ENCODE assay signal across 22 mouse cellular contexts in the genomic region with DNA sequence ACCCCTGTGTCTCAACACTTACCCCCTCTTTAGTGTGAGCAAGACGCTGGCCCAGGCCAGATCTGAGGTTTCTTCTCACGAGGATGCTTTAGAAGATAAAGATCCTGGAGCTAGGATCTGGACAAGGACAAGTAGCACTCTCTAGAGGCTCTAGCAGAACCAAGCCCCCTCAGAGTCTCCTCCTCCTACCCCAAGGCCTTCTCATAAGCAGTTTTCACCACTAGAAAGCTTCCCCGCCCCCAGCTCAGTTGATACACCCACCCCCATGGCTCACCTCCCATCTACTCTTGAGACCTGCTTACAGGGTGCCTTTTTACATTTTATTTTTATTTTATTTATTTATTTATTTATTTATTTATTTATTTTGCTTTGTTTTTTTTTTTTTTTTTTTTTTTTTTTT. TPM values are rescaled to one million over a fixed set of nuclear protein-coding genes. Genes with fewer than 3 reads are reported as not detected.
A peak's percentile ranks its signal among the peaks of the same experiment; 100 is the strongest.
DNase-seq lines count a peak whose midpoint lies in the region; ATAC-seq lines count a peak whose summit lies in the region.
"Had no signal": no experiment of that assay in that cellular context is flagged by ENCODE, and none has a peak within 500 bp of the region (broad histone marks: within the 10 kb centered on the region; RNA-seq: fewer than 3 reads in every experiment).

No protein-coding gene starts in this region.

- 68% methylated on average over 3 of the region's 3 CpGs for WGBS in hindbrain, embryonic 12.5 days
- WGBS in hindbrain, embryonic 11.5 days = 63% methylated on average over 3 of the region's 3 CpGs
- 75% methylated on average over 3 of the region's 3 CpGs for WGBS in neural tube, embryonic 11.5 days
- WGBS in neural tube, embryonic 15.5 days = 70% methylated on average over 3 of the region's 3 CpGs
- 59% methylated on average over 3 of the region's 3 CpGs for WGBS in hindbrain, embryonic 13.5 days

- no peak overlapping the region for H3K4me3 ChIP-seq in hindbrain, embryonic 12.5 days
- H3K4me3 ChIP-seq in hindbrain, embryonic 11.5 days (ENCODE audit: low read depth, low read length) = no peak overlapping the region
- no peak overlapping the region for H3K4me3 ChIP-seq in neural tube, embryonic 11.5 days (ENCODE audit: low read depth, low read length)
- no peak overlapping the region for H3K4me3 ChIP-seq in neural tube, embryonic 15.5 days (replicated peaks)
- no peak overlapping the region for H3K4me3 ChIP-seq in hindbrain, embryonic 13.5 days

- no peak overlapping the region for H3K4me2 ChIP-seq in hindbrain, embryonic 12.5 days (replicated peaks)
- H3K4me2 ChIP-seq in hindbrain, embryonic 11.5 days (replicated peaks; ENCODE audit: low read depth, low read length) = no peak overlapping the region
- no peak overlapping the region for H3K4me2 ChIP-seq in neural tube, embryonic 11.5 days (ENCODE audit: low read depth)
- no peak overlapping the region for H3K4me2 ChIP-seq in neural tube, embryonic 15.5 days
- no peak overlapping the region for H3K4me2 ChIP-seq in hindbrain, embryonic 13.5 days
- H3K4me2 ChIP-seq: liver, embryonic 11.5 days had no signal

- DNase-seq in hindbrain, embryonic 11.5 days (ENCODE audit: low spot score) = no peak
- no peak for DNase-seq in neural tube, embryonic 11.5 days (ENCODE audit: low spot score)
- DNase-seq in urinary bladder, postnatal 25 days (ENCODE audit: low spot score) = no peak
- no peak for DNase-seq in cerebellum, adult 11 months
- DNase-seq: adrenal gland, postnatal 36 days; cerebellum, adult 18-20 months; cerebellum, postnatal 25 days; gastrocnemius, postnatal 25 days; lung, postnatal 14 days; right cerebral cortex, postnatal 25 days had no signal

- peaks cover 41% of the 10 kb centered on the region for H3K4me1 ChIP-seq in hindbrain, embryonic 12.5 days
- H3K4me1 ChIP-seq in hindbrain, embryonic 11.5 days (replicated peaks; ENCODE audit: control insufficient read depth, insufficient read depth, low read length) = peaks cover 14% of the 10 kb centered on the region
- H3K4me1 ChIP-seq in neural tube, embryonic 11.5 days (ENCODE audit: control insufficient read depth, insufficient read depth, low read length) = peaks cover 21% of the 10 kb centered on the region
- H3K4me1 ChIP-seq in neural tube, embryonic 15.5 days = peaks cover 37% of the 10 kb centered on the region
- peaks cover 48% of the 10 kb centered on the region for H3K4me1 ChIP-seq in hindbrain, embryonic 13.5 days (replicated peaks)

- no peak for ATAC-seq in hindbrain, embryonic 12.5 days (ENCODE audit: low FRiP score)
- ATAC-seq in hindbrain, embryonic 11.5 days (ENCODE audit: low FRiP score) = no peak
- no peak for ATAC-seq in neural tube, embryonic 11.5 days (ENCODE audit: insufficient read depth, low FRiP score, low TSS enrichment)
- no peak for ATAC-seq in neural tube, embryonic 15.5 days (ENCODE audit: low FRiP score)
- ATAC-seq in hindbrain, embryonic 13.5 days (ENCODE audit: low FRiP score) = no peak
- ATAC-seq: forebrain, embryonic 14.5 days had no signal

- peak overlapping the region; percentile 55; the same call in 1 of the 2 replicates for H3K27ac ChIP-seq in hindbrain, embryonic 12.5 days
- no peak overlapping the region for H3K27ac ChIP-seq in hindbrain, embryonic 11.5 days (ENCODE audit: low read depth, low read length)
- 0 out of 2 replicates have a peak overlapping the region, but pooled peaks have one; percentile 14 for H3K27ac ChIP-seq in neural tube, embryonic 11.5 days (ENCODE audit: low read depth, low read length)
- no peak overlapping the region for H3K27ac ChIP-seq in neural tube, embryonic 15.5 days (replicated peaks)
- H3K27ac ChIP-seq in hindbrain, embryonic 13.5 days = peak overlapping the region; percentile 50

- H3K9ac ChIP-seq in hindbrain, embryonic 12.5 days = no peak overlapping the region
- no peak overlapping the region for H3K9ac ChIP-seq in hindbrain, embryonic 11.5 days (ENCODE audit: low read depth, low read length)
- H3K9ac ChIP-seq in neural tube, embryonic 11.5 days (ENCODE audit: low read length) = no peak overlapping the region
- H3K9ac ChIP-seq in neural tube, embryonic 15.5 days (replicated peaks) = no peak overlapping the region
- no peak overlapping the region for H3K9ac ChIP-seq in hindbrain, embryonic 13.5 days

- H3K9me3 ChIP-seq in hindbrain, embryonic 12.5 days (replicated peaks) = no peaks in the 10 kb centered on the region
- H3K9me3 ChIP-seq in hindbrain, embryonic 11.5 days (ENCODE audit: control insufficient read depth, low read length) = no peaks in the 10 kb centered on the region
- no peaks in the 10 kb centered on the region for H3K9me3 ChIP-seq in neural tube, embryonic 11.5 days (ENCODE audit: control insufficient read depth, low read length)
- no peaks in the 10 kb centered on the region for H3K9me3 ChIP-seq in neural tube, embryonic 15.5 days (replicated peaks)
- H3K9me3 ChIP-seq in hindbrain, embryonic 13.5 days = no peaks in the 10 kb centered on the region

- H3K27me3 ChIP-seq in hindbrain, embryonic 12.5 days = no peaks in the 10 kb centered on the region
- no peaks in the 10 kb centered on the region for H3K27me3 ChIP-seq in hindbrain, embryonic 11.5 days (ENCODE audit: control insufficient read depth, insufficient read depth, low read length)
- H3K27me3 ChIP-seq in neural tube, embryonic 11.5 days (ENCODE audit: control insufficient read depth, insufficient read depth, low read length) = no peaks in the 10 kb centered on the region
- no peaks in the 10 kb centered on the region for H3K27me3 ChIP-seq in neural tube, embryonic 15.5 days (replicated peaks)
- H3K27me3 ChIP-seq in hindbrain, embryonic 13.5 days = no peaks in the 10 kb centered on the region

- no peaks in the 10 kb centered on the region for H3K36me3 ChIP-seq in hindbrain, embryonic 12.5 days
- no peaks in the 10 kb centered on the region for H3K36me3 ChIP-seq in hindbrain, embryonic 11.5 days (ENCODE audit: control insufficient read depth, insufficient read depth, low read length)
- H3K36me3 ChIP-seq in neural tube, embryonic 11.5 days (ENCODE audit: control insufficient read depth, insufficient read depth, low read length) = no peaks in the 10 kb centered on the region
- H3K36me3 ChIP-seq in neural tube, embryonic 15.5 days = no peaks in the 10 kb centered on the region
- H3K36me3 ChIP-seq in hindbrain, embryonic 13.5 days = no peaks in the 10 kb centered on the region

RNA-seq across cellular contexts. Expression of gene Marcksl1, which starts 3.7 kb away (rescaled TPM):
- 1,978 and 2,031 TPM in 2 replicates for polyA plus RNA-seq in hindbrain, embryonic 12.5 days (2016; fragmentation: Nextera tagmentation; extraction: Ambion mirVana)
- polyA plus RNA-seq in hindbrain, embryonic 11.5 days (2014; fragmentation: Nextera tagmentation; extraction: Ambion mirVana) = 1,707 and 1,864 TPM in 2 replicates
- 1,866 and 1,920 TPM in 2 replicates for polyA plus RNA-seq in neural tube, embryonic 11.5 days (2014; fragmentation: Nextera tagmentation; extraction: Ambion mirVana)
- polyA plus RNA-seq in neural tube, embryonic 15.5 days (2015; fragmentation: Nextera tagmentation; extraction: Ambion mirVana) = 1,442 and 1,675 TPM in 2 replicates
- polyA plus RNA-seq in hindbrain, embryonic 13.5 days (2015; fragmentation: Nextera tagmentation; extraction: Ambion mirVana) = 1,788 and 1,829 TPM in 2 replicates

RNA-seq across cellular contexts. Expression of gene Fam229a, which starts 18.7 kb away (rescaled TPM):
- polyA plus RNA-seq in hindbrain, embryonic 12.5 days (2016; fragmentation: Nextera tagmentation; extraction: Ambion mirVana) = 0.46 TPM in 1 of 2 replicates, not detected in the other
- not detected in 2 replicates for polyA plus RNA-seq in hindbrain, embryonic 11.5 days (2014; fragmentation: Nextera tagmentation; extraction: Ambion mirVana)
- polyA plus RNA-seq in neural tube, embryonic 11.5 days (2014; fragmentation: Nextera tagmentation; extraction: Ambion mirVana) = not detected in 2 replicates
- 0.38 and 0.93 TPM in 2 replicates for polyA plus RNA-seq in neural tube, embryonic 15.5 days (2015; fragmentation: Nextera tagmentation; extraction: Ambion mirVana)
- 0.36 TPM in 1 of 2 replicates, not detected in the other for polyA plus RNA-seq in hindbrain, embryonic 13.5 days (2015; fragmentation: Nextera tagmentation; extraction: Ambion mirVana)
- polyA plus RNA-seq: forebrain, embryonic 14.5 days; limb, embryonic 11.5 days; liver, embryonic 11.5 days; stomach, embryonic 14.5 days had no signal

RNA-seq across cellular contexts. Expression of gene Tssk3, which starts 18.8 kb away (rescaled TPM):
- not detected in 2 replicates for polyA plus RNA-seq in hindbrain, embryonic 12.5 days (2016; fragmentation: Nextera tagmentation; extraction: Ambion mirVana)
- not detected in 2 replicates for polyA plus RNA-seq in hindbrain, embryonic 11.5 days (2014; fragmentation: Nextera tagmentation; extraction: Ambion mirVana)
- polyA plus RNA-seq in neural tube, embryonic 11.5 days (2014; fragmentation: Nextera tagmentation; extraction: Ambion mirVana) = not detected in 2 replicates
- 0.19 and 0.27 TPM in 2 replicates for polyA plus RNA-seq in neural tube, embryonic 15.5 days (2015; fragmentation: Nextera tagmentation; extraction: Ambion mirVana)
- 0.13 TPM in 1 of 2 replicates, not detected in the other for polyA plus RNA-seq in hindbrain, embryonic 13.5 days (2015; fragmentation: Nextera tagmentation; extraction: Ambion mirVana)
- polyA plus RNA-seq: forebrain, embryonic 14.5 days; heart, postnatal 0 days; large intestine, adult 2 months; limb, embryonic 11.5 days; liver, embryonic 11.5 days; spleen, adult 2 months; stomach, embryonic 14.5 days; thymus, postnatal 0 days; urinary bladder, adult 2 months had no signal

RNA-seq across cellular contexts. Expression of gene Hdac1, which starts 32.9 kb away (rescaled TPM):
- polyA plus RNA-seq in hindbrain, embryonic 12.5 days (2016; fragmentation: Nextera tagmentation; extraction: Ambion mirVana) = 168 and 178 TPM in 2 replicates
- polyA plus RNA-seq in hindbrain, embryonic 11.5 days (2014; fragmentation: Nextera tagmentation; extraction: Ambion mirVana) = 206 and 220 TPM in 2 replicates
- polyA plus RNA-seq in neural tube, embryonic 11.5 days (2014; fragmentation: Nextera tagmentation; extraction: Ambion mirVana) = 243 and 258 TPM in 2 replicates
- 77.8 and 119 TPM in 2 replicates for polyA plus RNA-seq in neural tube, embryonic 15.5 days (2015; fragmentation: Nextera tagmentation; extraction: Ambion mirVana)
- 111 and 113 TPM in 2 replicates for polyA plus RNA-seq in hindbrain, embryonic 13.5 days (2015; fragmentation: Nextera tagmentation; extraction: Ambion mirVana)

RNA-seq across cellular contexts. Expression of gene Bsdc1, which starts 48.3 kb away (rescaled TPM):
- 33.0 TPM in 2 replicates for polyA plus RNA-seq in hindbrain, embryonic 12.5 days (2016; fragmentation: Nextera tagmentation; extraction: Ambion mirVana)
- 25.6 and 26.3 TPM in 2 replicates for polyA plus RNA-seq in hindbrain, embryonic 11.5 days (2014; fragmentation: Nextera tagmentation; extraction: Ambion mirVana)
- 27.6 and 31.7 TPM in 2 replicates for polyA plus RNA-seq in neural tube, embryonic 11.5 days (2014; fragmentation: Nextera tagmentation; extraction: Ambion mirVana)
- 32.7 and 34.0 TPM in 2 replicates for polyA plus RNA-seq in neural tube, embryonic 15.5 days (2015; fragmentation: Nextera tagmentation; extraction: Ambion mirVana)
- polyA plus RNA-seq in hindbrain, embryonic 13.5 days (2015; fragmentation: Nextera tagmentation; extraction: Ambion mirVana) = 34.9 and 36.2 TPM in 2 replicates

Comparison
In these comparisons a context has a peak if more than half of its experiments do, and no peak if none do; other contexts are left out.
1. H3K27ac ChIP-seq: peak in hindbrain, embryonic 12.5 days (single experiment), neural tube, embryonic 11.5 days (single experiment) and hindbrain, embryonic 13.5 days (single experiment); none in hindbrain, embryonic 11.5 days (single experiment) and neural tube, embryonic 15.5 days (single experiment).